Mouse (Mus musculus): ENCODE data around the gene Nudt2.
"Not testable (repeated sequence)": the region's sequence is repeated elsewhere in the genome, so short reads cannot be mapped to it uniquely, and the experiment has no call there.

Gene Nudt2

DNA sequence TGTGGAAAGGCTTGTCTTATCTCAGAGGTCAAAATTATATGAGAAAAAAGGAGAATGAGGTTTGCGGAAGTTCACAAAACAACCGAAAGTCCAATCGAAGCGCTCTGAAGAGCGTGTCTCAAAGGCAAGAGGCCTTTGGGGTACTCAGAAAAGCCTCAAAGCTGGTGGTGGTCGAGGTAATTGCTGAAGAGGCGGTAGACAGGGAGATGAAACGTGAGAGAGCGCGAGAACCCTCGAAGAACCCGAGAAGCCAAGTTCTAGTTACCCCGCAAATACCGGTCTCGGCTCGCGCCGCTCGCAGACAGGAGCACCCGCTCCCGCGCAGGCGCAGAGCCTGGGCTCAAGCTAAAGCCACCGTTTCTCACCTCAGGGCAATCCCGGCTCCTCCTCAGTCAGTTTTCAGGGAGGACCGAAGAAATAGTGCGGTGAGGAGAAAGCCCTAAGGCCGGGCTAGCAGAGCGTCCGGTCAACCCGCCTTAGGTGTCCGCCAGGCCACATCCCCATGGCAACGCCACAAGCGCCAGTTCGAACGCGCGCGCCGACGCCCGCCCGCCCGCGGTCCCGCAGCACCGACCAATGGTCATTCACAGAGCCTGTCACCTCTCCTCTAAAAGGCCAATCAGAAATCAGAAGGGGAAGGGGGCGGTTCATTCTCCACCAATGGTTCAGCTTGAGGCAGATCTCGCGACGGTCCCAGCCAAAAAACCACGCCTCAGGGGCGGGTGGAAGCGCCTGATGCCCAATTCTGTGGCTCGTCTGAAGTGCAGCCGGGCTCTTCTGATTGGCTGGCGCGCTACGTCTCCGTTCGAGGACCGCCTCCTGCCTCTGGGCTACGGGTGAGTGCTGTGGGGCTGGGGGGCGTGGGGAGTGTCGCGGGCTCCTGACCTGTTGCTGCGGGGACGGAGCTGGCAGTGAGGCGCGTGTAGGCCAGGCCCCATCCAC is at the start of gene Nudt2, which contains the start of gene Kif24:
Nudt2 (plus strand) TSS at position 807 of the 942 bp plus-strand sequence.
Kif24 (minus strand) TSS at position 543 of the 942 bp plus-strand sequence.
- ATAC-seq (ENCODE audit: low TSS enrichment): peak; percentile 98

DNA sequence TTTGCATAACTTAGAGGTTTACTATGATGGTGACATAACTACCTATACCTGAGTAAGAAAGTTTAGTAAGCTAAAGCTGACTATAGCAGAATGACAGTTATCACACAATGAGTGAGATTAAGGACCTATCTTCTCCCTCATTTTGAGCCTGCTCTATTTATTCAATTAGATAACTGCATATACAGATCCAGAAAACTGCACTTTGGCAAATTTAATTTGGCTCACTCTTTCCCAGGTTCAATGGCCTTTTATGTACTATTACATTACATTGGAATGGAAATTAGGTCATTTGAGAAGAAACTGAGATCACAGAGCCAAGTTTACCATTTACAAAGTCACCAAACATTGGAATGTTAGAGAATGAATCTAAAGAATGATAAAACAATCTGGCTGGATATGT is 48.0 kb upstream of the Nudt2 start:
- no peak for ATAC-seq (ENCODE audit: low TSS enrichment)

GRCm38 (mm10) chr4:41438931-41439330 is 26.0 kb upstream of the Nudt2 start:
- no peak for ATAC-seq (ENCODE audit: low TSS enrichment)

DNA sequence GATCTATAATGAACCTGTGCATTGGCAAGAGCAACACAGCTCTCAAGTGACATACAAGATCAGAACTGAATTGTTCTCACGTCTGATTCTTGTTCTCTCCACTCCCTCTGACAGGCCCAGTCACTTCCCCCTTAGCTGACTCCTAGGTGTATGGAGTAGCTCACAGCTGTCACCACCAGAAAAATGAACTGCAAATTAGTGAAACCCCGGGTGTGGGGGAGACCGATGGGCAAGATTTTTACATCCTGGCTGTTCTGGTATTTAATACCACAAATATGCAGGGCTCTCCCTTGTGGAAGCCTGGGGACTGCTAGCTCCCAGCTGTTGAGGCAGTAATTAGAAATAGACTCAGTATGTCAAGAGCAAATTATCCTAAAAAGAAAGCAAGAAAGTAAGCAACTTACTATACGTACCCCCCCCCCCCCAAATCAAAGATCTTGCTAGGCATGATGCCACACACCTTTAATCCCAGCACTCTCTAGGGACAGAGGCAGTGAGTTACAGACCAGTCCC is 22.1 kb upstream of the Nudt2 start:
- no peak for ATAC-seq (ENCODE audit: low TSS enrichment)

GRCm38 (mm10) chr4:41447595-41447994 is 17.4 kb upstream of the Nudt2 start:
- no peak for ATAC-seq (ENCODE audit: low TSS enrichment)

DNA sequence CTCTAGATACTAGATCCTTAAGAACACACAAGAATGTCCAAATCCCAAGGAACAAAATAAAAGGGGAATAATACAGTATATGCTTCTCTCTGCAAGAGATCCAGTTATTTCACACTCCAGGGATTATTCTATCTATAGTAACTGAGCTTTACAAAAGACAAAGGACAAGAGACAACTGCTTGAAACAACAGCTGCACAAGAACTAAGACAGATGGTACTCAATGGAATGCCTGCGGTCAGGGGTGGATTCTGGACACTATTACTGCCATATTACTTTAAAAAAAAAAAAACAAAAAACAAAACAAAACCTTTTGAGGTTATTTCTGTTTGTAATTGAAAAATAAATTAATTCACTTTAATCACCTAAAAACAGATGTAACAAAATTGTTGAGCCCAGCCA is 4.3 kb upstream of the Nudt2 start:
- ATAC-seq (ENCODE audit: low TSS enrichment): no peak

- not testable (repeated sequence) for ATAC-seq (ENCODE audit: low TSS enrichment)
Observed at GRCm38 (mm10) chr4:41463051-41463738, 1.8 kb upstream of the Nudt2 start.

DNA sequence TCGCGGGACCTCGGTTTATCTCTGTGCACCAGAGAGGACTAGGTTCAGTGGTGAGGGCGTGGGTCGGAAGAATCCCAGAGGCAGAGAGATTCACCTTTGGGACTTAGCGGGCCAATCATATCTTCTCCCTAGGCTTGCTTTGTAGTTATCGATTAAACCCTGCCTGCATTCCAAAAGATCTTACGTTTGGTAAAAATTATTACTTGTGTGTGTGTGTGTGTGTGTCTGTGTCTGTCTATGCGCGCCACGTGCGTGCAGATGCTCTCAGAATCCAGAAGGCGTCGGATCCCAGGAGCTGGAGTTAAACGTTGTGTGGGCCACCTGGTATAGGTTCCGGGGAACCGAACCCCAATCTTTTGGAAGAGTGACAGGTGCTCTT is 325 bp downstream of the Nudt2 start:
- 0 out of 2 replicates have a peak, but pooled peaks have one; percentile 7 for ATAC-seq (ENCODE audit: low TSS enrichment)

GRCm38 (mm10) chr4:41468396-41469080 is 3.6 kb downstream of the Nudt2 start:
- no peak for ATAC-seq (ENCODE audit: low TSS enrichment)

DNA sequence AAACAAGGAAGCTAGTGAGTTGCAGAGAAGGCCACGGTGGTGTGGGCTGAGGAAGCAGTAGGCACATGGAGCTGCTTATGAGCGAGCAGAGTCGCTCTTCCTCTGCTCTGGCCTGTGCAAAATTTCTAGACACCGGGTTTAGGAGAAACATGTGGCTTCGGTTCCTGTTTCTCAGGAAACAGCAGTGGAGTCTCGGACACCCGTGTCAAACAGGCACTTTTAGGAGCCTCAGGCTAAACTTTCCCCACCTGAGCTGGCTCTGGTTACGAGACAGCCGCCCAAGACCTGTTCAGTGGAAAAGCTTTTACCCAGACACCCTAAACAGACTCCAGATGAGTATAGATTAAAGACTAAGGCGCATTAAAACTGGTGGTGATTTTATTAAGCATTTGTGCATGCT is 4.2 kb downstream of the Nudt2 start:
- no peak for ATAC-seq (ENCODE audit: low TSS enrichment)

- no peak for ATAC-seq (ENCODE audit: low TSS enrichment)
Observed at GRCm38 (mm10) chr4:41470051-41470683, 5.2 kb downstream of the Nudt2 start.

GRCm38 (mm10) chr4:41470684-41471383 is 5.9 kb downstream of the Nudt2 start:
- ATAC-seq (ENCODE audit: low TSS enrichment): peak; percentile 77

DNA sequence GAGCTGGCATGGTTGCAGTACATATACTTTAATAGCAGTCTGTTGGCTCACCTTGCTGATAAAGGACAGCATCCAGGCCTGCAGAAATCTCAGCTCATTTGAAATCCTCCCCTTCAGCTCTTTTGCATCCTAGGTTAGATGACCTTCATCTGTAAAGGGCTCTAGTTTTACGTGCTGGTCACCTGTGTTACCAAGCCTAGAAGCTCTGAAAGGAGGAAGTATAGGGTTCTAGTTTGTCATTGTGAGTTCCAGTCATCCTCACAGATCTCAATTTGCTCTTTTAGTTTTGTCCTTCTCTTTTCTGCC is 6.4 kb downstream of the Nudt2 start:
- ATAC-seq (ENCODE audit: low TSS enrichment): no peak

- ATAC-seq (ENCODE audit: low TSS enrichment): no peak
Observed at GRCm38 (mm10) chr4:41477648-41478160, 12.8 kb downstream of the Nudt2 start.

DNA sequence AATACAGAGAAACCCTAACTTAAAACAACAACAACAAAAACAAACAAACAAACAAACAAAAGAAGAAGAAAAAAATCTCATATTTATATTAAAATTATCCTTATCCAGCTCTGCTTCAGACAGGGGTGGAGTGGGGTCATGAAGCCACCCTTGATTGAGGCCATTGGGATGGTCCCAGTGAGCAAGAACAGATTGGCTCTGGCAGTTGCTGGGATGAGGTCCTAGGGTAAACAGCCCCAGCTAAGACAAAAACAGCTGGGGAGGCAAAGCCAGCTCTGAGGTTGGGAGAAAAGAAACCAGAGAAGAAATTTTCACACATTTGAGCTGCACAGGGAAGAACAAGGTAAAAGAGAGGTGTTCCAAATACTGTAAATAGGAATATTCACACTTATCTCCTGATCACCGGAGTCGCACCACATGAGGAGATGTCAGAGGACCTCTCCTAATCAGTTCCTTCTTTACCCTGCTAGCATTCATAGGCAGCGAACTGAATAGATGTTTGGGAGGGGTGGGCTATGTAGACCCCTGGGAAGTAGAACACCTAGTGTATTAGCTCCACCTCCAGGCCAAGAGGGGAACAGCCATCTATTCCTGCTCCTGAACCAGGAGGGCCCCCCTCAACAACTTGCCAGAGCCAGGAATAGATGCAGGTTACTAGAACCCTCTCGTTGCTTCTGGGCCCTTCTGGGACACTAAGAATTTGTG is 14.0 kb downstream of the Nudt2 start:
- no peak for ATAC-seq (ENCODE audit: low TSS enrichment)

DNA sequence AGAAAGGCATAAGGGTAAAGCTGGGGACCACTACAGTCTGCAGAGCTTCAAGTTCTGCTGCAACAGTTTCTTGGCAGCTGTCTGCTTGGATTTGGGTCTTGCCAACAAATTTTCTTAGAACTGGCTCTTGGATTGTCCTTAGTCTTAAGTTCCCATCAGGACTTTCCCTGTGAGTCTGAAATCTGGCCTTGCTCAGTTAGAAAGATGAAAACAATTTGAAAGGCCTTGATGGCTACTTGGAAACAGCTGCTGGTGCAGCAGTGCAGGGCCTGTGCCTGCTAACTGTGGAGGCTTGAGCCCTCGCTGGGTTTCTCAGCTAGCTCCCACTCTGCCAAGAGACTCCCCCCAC is 14.5 kb downstream of the Nudt2 start:
- 0 out of 2 replicates have a peak, but pooled peaks have one; percentile 27 for ATAC-seq (ENCODE audit: low TSS enrichment)

GRCm38 (mm10) chr4:41480254-41480653 is 15.3 kb downstream of the Nudt2 start:
- ATAC-seq (ENCODE audit: low TSS enrichment): peak; percentile 41; the same call in 1 of the 2 replicates

GRCm38 (mm10) chr4:41481601-41482017 is 16.7 kb downstream of the Nudt2 start:
- peak; percentile 41; the same call in 1 of the 2 replicates for ATAC-seq (ENCODE audit: low TSS enrichment)

DNA sequence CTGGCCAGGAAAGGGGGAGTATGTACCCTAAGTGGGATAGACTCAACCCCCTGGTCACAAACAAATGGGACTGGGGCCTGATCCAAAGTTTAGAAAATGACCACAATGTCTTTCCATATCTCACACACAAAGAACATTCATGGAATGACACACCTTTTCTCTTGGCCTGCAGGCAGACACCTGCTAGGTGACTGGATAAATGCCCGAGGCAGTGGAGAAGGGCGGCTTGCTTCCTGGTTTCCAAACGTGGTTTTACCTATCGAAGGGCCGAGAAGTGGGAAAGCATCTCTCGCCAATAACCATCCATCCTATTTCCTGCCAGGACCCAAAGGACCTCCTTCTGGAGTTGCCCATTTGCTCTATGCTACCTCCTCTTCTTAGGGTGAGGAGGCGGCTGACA is 28.0 kb downstream of the Nudt2 start:
- no peak for ATAC-seq (ENCODE audit: low TSS enrichment)

GRCm38 (mm10) chr4:41493464-41494116 is 28.6 kb downstream of the Nudt2 start:
- ATAC-seq (ENCODE audit: low TSS enrichment): no peak
